In genomic region chr11:88235221-88236203, GRCm38 (mm10) we compare ENCODE assay signal across 9 mouse cellular contexts. TPM values are rescaled to one million over a fixed set of nuclear protein-coding genes. Genes with fewer than 3 reads are reported as not detected.
DNase-seq lines count a peak whose midpoint lies in the region; ATAC-seq and TF ChIP-seq lines count a peak whose summit lies in the region.
"Had no signal": no experiment of that assay in that cellular context is flagged by ENCODE, and none has a peak within 500 bp of the region (broad histone marks: within the 10 kb centered on the region; RNA-seq: fewer than 3 reads in every experiment).

No protein-coding gene starts in this region.

- H3K27me3 ChIP-seq in lung, embryonic 15.5 days = no peaks in the 10 kb centered on the region

- intact Hi-C loops in left cerebral cortex, adult 2 months (cut with DNase I) = no loop called here
- intact Hi-C loops in left cerebral cortex, postnatal 4 days (cut with DNase I) = loop anchor here (10.0 kb wide), 1 partner anchor 489 kb away; no protein-coding TSS in a partner anchor

- peak overlapping the region; percentile 45; the same call in 1 of the 2 replicates for H3K27ac ChIP-seq in left cerebral cortex, adult 2 months
- peak overlapping the region; percentile 68 for H3K27ac ChIP-seq in lung, embryonic 15.5 days

- peak overlapping the region; percentile 52 for H3K4me2 ChIP-seq in lung, embryonic 15.5 days

- no peak for TF ChIP-seq CTCF in left cerebral cortex, adult 2 months (IDR thresholded peaks at IDR 0.05)

- no peaks in the 10 kb centered on the region for H3K9me3 ChIP-seq in lung, embryonic 15.5 days
- H3K9me3 ChIP-seq: G1E had no signal

- H3K4me3 ChIP-seq in left cerebral cortex, adult 2 months = no peak overlapping the region
- peak overlapping the region; percentile 18 for H3K4me3 ChIP-seq in lung, embryonic 15.5 days

- no peaks in the 10 kb centered on the region for H3K36me3 ChIP-seq in lung, embryonic 15.5 days
- H3K36me3 ChIP-seq: G1E had no signal

- DNase-seq in left cerebral cortex, adult 2 months (ENCODE audit: extremely low spot score in 1 of 2, low spot score in 2 of 2) = peak in 1 of 2 experiments; percentile 24
- no peak for DNase-seq in left cerebral cortex, postnatal 4 days
- DNase-seq in embryo, embryonic 11 days = peak; percentile 78
- DNase-seq in heart, adult 9 months (ENCODE audit: low spot score in 2 of 2) = peak; percentile 65 to 66
- peak; percentile 79 to 81 for DNase-seq in kidney, adult 8-10 months
- DNase-seq in skeletal muscle tissue, adult 2 months (ENCODE audit: low read depth, low spot score) = peak; percentile 88

- peak; percentile 40; the same call in 1 of the 2 replicates for ATAC-seq in lung, embryonic 15.5 days (ENCODE audit: borderline replicate concordance, extremely low read depth, low FRiP score, low TSS enrichment)
- no peak for ATAC-seq in inflammation-experienced regulatory T-cells, adult 6 months

- no peak overlapping the region for H3K9ac ChIP-seq in lung, embryonic 15.5 days

- peaks cover 29% of the 10 kb centered on the region for H3K4me1 ChIP-seq in lung, embryonic 15.5 days

- WGBS in lung, embryonic 15.5 days = 11% methylated on average over 23 of the region's 23 CpGs

RNA-seq across cellular contexts. Expression of gene Mrps23, which starts 31.3 kb away (rescaled TPM):
- total RNA-seq in left cerebral cortex, adult 2 months (2021) = 10 to 100 TPM; 66.4 to 71.1 TPM
- 10 to 100 TPM; 55.2 to 65.1 TPM for total RNA-seq in left cerebral cortex, postnatal 4 days (2021)
- polyA plus RNA-seq in lung, embryonic 15.5 days (2015; fragmentation: Nextera tagmentation; extraction: Ambion mirVana) = 57.4 and 59.4 TPM in 2 replicates
- polyA plus RNA-seq in inflammation-experienced regulatory T-cells, adult 6 months (2017; shearing (Covaris generic)) = 100 to 1,000 TPM in 2 of 3 experiments, 10 to 100 TPM in 1; 75.3 to 134 (median 101) TPM

RNA-seq across cellular contexts. Expression of gene Ccdc182, which starts 58.3 kb away (rescaled TPM):
- not detected for total RNA-seq in left cerebral cortex, adult 2 months (2021)
- not detected for total RNA-seq in left cerebral cortex, postnatal 4 days (2021)
- 0.12 TPM in 1 of 2 replicates, not detected in the other for polyA plus RNA-seq in lung, embryonic 15.5 days (2015; fragmentation: Nextera tagmentation; extraction: Ambion mirVana)
- not detected for polyA plus RNA-seq in inflammation-experienced regulatory T-cells, adult 6 months (2017; shearing (Covaris generic))
- total RNA-seq: G1E had no signal
- polyA plus RNA-seq: G1E had no signal
